Mouse (Mus musculus) lung, postnatal 36 days (tissue): ENCODE data around the gene Matn1.

ENCODE experiments used
- DNase-seq: peaks from one replicate; pipeline ENCODE4 v3.0.0; 2022; ENCODE audit warnings: mixed read lengths

The Matn1 gene

DNA sequence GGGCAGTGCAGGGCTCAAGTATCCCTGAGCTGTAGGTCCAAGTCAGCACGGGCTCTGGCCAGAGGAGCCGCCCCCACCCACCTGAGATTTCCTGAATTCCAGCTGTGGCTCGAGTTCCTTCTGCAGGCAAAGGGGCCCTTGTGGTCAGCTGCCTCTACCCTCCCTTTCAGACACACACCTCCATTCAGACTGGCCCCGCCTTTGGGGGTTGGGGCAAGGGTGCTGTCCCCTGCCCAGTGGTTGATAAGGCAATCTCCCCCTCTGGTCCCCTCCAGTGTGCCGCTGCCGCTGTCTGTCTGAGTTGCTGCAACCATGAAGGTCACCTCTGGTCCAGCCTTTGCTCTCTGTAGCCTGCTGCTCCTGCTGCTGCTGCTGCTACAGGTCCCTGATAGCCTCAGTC, at the start of gene Matn1:
TSS of gene Matn1 (plus strand) at position 274 of the 400 bp plus-strand sequence.
- DNase-seq: no peak

DNA sequence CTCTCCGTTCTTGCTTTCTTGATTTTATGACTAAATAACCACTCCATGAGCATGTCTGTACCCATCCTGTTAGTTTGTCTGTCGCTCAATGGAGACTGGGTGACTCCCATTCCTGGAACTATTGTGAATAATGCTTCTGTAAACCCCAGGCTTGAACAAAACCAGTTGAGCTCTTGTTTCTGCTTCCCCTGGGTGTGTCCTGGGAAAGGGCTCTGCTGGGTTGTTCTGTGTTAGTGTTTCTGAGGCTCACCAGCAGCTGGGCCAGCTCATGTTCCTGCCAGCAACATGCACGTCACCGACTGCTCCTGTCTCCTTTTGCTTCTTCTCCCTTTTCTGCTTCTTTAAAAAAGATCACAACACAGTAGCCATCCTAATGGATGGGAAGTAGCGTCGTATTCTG, 48.5 kb upstream of the Matn1 start:
- no peak for DNase-seq

DNA sequence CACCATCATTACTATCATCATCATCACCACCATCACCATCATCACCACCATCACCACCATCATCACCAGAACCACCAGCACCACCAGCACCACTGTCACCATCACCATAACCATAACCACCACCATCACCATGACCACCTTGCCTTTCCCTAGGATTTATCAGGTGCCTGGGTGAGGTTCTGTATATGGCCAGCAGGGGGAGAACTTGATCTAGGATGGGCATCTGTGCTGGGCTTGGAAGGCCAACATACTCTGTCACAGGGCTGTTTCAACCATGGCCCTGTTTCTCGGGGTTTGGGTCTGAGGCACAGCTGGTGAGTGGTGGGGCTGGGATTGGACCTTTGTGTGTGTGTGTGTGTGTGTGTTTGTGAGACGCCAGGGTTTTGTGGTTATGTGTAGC, 47.8 kb upstream of the Matn1 start:
- DNase-seq: peak; percentile 63

DNA sequence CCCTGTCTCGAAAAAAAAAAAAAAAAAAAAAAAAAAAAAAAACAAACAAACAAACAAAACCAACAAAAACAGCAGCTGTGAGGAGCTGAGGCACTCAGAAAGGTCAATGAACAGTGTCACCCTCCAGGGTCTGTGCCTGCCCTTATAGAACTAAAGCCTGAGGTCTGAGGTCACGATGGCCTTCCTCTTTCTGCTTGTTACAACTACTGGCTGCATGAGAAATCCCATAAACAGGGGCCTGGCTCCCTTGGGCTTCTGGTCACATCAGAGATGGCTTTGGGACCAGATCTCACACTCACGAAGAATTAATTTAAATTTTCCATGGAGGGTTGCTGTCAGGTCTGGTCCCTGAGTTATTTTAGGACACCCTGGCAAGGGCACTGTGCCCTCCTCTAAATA, 44.8 kb upstream of the Matn1 start:
- DNase-seq: no peak

DNA sequence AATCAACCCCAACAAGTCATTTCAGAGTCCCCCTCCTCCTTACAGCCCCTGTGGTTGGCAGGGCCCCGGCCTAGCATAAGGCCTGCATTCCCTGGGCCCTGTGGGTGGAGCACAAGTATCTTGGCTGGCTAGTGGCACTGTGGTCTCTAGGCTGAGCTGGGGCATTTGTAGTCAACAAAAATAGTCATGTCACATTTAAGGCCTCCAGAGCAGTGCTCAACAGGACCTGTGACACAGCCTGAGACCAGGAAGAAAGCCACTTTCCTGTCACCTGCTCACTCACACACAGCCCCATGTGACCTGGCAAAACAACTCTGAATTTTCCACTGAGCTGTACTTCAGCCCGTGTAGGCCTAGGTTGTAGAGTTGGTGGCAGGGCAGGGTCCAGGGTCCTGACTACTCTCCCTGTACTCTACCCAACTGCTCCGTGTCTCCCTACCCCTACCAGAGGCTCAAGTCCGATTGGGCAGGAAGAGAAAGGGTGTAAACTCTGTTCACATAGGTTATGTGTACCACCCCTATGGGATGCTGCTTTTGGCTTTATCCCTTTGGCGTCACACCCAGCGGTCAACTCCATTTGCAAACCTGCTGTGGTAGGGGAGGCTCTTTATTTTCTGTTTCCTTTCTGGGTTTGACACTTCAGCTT, 44.3 kb upstream of the Matn1 start:
- no peak for DNase-seq

DNA sequence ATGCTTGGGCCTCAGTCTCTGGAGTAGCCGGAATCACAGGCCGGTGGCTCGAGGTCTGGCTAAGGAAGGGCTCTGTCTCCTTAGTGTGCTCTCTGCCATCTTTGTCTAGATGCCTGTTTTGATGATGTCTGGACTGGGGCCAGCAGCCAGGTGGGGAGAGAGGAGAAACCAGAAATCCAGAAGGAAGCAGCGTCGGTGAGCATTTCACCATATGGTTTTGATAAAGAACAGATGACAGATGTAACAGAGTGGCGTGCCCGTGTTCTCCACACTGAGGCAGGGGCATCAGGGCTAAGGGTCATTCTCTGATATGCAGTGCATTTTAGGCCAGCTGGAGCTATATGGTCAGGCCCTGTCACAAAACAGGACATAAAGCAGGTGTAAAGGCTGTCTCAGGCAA, 43.4 kb upstream of the Matn1 start:
- DNase-seq: no peak

DNA sequence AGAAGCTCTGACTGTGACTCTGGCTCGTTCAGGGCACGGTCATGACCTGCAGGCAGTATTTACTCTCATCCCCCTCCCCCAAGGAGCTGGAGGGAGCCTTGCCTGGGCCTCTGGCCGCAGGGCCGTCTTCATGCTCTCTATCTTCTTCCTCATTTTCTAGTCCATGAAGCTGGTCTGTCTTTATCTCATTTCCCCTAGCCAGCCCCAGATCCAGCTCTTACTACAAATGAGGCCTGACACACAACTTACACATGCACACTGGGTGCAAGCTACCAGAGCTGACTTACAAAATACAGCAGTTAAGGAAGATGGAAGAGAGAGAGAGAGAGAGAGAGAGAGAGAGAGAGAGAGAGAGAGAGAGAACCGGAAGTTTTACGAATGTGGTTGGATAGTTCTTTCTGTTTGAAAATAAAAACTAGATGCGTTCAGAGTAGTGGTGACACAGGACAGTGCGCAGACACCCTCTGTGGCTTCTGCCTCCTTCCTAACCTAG, 41.9 kb upstream of the Matn1 start:
- no peak for DNase-seq

DNA sequence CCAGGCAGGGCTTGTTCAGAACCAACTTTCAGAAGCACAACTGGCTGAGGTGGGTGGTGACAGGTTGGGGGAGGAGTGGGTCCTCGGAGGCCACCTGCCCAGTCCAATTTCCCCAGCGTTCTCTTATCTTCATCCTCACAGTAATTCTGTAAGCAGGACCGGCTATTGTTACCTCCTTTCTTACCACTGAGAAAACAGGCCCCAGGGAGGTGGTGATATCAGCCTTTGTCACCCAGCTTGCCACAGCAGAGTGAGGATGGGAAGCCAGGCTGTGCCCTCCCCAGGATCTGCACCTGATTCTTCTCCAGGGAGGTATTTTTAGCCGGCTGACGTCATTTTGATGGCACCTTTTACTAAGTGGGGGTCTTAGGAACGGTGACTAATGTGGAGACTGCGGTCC, 39.2 kb upstream of the Matn1 start:
- DNase-seq: no peak

DNA sequence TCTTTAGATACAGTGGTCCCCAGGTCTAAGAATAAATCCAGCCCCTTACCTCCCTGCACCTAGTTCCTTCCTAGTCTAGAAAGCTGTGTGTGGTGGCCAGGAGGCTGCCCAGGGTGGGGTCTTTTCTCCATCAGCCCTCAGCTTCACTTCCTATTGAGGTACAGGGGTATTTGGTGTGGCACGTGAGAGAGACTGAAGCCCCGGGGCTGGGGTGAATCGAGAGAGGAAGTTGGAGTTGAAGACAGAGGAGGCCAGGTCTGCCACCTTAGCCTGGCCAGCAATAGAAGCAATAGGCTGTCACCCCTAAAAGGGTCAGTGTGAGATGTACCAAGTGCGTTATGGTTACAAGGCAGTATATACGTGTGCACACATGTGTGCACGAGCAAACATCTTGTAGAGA, 38.3 kb upstream of the Matn1 start:
- DNase-seq: no peak

DNA sequence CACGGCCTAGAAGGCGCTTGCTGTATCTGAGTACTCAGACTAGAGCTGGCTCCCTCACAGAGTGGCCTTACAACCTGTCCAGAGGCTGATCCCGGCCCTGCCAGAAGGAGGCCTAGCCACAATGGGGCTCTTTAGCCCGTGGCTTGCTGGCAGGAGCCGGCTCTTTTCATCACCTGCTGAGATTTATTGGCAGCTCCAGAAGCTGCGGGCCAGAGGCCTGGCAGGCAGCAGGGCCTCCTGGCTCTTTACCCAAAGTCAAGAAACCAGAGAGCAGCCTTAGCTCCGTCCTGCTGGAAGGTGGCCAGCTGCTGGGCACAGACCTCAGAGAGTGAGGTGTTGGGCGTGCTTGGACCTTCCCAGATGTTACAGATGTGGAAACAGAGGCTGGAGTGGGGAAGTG, 37.9 kb upstream of the Matn1 start:
- DNase-seq: no peak

DNA sequence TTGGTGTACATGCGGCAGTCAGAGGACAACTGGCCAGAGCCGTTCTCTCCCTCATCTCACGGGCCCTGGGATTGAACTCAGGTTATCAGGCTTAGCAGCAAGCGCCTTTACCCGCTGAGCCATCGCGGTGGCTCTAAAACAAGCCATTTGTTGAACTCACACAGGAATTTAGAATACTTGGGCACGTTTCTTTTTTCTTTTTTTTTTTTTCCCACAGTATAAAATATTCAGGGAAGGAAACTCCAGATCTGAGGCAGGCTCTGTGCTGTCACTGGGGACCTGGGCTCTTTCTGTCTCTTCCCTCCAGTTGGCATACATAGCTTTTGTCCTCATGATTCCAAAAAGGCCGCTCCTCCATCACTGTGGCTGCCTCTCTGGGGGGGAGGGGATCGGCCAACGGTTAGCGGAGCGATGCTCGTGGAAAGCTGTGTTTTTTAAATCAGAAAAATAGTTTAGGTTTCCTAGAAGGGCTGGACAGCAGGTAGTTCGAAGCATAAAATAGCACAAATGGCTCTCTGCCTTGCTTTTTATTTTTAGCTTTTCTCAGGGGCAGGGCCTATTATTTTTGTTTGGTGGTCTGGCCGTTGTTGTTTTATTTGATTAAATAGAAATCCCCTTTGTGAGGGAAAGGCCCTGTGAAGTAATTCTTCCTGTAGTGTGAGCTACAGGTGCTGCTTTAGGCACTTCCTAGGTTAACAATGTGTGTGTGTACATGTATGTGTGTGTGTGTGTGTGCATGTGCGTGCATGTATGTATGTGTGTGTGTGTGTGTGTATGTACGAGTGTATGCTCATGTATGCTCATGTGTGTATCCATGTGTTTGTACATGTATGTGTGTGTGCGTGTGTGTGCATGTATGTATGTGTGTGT, 36.8 kb upstream of the Matn1 start:
- DNase-seq: no peak

DNA sequence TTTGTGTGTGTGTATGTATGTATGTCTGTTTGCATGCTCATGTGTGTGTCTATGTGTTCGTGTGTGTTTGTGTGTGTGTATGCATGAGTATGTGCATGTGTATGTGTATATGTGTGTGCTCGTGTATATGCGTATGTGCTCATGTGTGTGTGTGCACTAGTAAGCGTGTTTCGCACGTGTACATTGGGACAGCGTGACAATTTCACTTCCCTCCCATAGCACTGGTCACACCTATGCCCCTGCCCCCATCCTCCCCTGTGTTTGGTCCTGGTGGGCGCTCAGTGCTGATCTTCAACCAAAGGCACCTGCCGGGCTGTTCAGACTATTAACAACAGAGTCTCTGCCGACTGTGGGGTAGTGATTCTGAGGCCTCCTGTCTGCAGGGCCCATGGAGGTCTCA, 36.1 kb upstream of the Matn1 start:
- no peak for DNase-seq

DNA sequence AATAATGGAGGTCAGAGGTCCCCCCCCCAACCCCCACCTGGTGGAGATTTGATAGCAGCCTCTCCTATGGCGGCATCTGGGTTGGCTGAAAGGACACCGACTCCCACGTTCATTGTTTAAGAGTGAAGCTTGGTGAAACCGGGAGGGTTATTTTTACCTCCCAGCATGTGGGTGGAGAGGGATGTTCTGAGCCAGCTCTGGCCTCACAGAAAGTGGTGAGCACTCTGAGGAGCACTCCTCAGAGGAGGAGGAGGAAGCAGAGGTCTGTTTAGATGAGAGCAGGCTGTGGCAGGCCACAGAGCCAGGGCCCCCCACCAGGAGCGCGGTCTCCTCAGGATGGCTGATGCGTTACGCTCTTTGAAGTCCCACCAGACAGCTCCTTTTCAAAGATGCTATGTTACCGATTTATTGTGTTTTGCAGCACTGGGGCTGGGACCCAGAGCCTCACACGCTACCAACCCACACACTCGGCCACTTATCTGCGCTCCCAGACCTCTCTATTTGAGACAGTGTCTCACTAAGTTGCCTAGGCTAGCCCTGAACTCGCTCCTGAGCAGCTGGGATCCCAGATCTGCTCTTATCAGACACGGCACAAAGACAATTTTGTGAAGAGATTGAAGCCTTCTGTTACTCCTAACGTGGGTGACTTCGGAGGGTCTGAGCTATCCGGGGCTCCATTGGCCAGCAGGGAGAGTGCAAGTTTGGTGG, 34.9 kb upstream of the Matn1 start:
- DNase-seq: no peak

DNA sequence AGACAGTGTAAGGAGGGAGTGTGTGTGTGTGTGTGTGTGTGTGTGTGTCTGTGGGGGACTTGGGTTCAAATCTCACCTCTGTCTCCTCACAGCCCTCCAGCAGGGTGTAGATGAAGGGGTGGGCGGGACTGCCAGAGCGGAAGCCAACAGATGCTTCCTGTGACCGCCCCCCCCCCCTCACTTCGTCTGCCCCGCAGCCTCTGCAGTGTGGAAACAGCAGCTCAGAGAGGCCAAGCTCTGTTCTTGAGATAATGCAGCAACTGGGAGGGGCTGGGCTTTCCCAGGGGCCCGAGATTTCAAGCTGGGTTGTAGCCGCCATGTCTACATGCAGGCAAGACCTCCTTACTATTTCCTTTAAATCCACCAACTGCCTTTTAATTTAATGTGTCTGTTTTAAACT, 33.5 kb upstream of the Matn1 start:
- DNase-seq: no peak

DNA sequence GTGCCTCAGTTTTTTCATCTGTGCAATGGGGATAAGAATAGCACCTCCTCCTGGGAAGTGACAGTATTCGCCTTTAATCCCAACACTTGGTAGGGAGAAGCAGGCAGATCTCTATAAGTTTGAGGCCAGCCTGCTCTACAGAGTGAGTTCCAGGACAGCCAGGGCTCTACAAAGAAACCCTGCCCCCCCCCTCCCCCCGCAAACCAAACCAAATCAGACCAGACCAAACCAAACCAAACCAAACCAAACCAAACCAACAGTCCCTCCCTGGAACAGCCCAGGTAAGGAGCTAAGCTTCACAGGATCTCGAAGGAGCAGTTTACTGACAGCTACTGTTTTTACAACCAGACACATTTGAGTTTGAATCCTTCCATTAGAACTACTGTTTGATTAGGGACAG, 31.6 kb upstream of the Matn1 start:
- no peak for DNase-seq

DNA sequence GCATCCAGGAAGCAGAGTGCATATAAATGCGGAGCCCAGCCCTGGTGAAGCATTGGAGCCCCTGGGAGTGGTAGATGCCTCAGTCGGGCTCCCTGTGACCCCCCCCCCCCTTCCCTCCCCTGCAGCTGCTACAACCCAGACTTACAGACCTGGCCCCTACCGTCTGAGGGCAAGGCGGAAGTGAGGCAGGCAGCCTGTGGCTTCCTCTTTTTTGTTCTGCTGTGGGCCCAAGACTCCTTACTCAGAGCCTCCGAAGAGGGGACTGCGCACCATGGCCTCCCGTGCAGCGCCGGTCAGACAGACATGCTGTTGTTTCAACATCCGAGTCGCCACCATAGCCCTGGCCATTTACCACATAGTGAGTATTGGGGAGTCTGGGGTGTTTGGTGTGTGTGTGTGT, 31.1 kb upstream of the Matn1 start, which contains the start of gene Laptm5:
TSS of gene Laptm5 (plus strand) at position 49 of the 400 bp plus-strand sequence.
- peak; percentile 64 for DNase-seq

DNA sequence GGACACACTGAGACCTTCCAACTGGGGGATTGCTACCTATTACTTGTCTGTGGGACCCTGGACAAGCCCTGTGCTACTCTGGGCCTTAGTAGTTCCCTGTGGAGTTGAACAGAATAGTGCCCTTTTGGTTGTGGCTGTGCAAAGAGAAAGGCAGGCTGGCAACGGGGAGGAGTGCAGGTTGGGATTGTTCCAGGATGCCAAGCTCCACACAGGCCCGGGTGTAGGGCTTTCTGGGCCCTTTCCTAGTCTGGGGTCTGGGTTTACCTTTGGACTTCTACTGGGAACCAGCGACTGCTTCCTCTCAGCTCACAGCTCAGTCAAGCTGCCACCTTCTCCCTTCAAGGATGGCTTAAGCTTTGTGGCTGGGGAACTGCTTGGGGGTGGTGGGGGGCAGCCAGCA, 30.7 kb upstream of the Matn1 start:
- DNase-seq: no peak

DNA sequence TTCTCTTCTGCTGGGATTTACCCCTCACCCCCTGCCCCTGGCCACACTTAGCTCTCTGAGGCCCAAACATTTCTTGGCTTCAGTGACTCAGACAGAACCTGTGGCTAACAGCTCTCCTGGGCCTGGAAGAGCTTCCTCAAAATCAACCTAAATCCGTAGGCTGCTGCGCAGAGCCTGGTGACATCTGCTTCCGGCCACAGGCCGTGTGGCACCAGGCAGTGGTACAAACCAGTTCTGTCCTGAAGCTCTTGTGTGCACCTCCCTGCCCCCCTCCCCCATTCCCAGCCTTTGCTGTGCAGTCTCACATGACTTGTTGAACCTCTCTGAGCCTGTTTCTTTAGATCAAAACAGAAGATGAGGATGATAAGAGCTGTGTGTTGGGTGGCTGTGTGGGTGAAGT, 30.2 kb upstream of the Matn1 start:
- peak; percentile 61 for DNase-seq

DNA sequence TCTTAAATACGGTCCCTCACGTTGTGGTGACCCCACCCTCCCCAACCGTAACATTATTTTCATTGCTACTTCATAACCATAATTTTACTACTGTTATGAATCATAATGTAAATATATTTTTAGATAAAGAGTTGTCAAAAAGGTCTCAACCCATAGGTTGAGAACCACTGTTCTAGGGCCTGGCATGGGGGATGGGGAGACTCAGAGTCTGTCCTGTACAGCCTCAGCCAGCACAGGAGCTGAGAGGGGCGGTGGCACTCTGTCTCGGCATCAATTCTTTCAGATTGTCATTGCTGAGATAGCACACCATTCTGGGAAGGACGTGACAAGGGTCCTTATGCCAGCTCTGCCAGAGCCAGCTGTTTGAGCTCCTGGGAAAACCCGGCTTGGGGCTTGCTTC, 29.7 kb upstream of the Matn1 start:
- no peak for DNase-seq

DNA sequence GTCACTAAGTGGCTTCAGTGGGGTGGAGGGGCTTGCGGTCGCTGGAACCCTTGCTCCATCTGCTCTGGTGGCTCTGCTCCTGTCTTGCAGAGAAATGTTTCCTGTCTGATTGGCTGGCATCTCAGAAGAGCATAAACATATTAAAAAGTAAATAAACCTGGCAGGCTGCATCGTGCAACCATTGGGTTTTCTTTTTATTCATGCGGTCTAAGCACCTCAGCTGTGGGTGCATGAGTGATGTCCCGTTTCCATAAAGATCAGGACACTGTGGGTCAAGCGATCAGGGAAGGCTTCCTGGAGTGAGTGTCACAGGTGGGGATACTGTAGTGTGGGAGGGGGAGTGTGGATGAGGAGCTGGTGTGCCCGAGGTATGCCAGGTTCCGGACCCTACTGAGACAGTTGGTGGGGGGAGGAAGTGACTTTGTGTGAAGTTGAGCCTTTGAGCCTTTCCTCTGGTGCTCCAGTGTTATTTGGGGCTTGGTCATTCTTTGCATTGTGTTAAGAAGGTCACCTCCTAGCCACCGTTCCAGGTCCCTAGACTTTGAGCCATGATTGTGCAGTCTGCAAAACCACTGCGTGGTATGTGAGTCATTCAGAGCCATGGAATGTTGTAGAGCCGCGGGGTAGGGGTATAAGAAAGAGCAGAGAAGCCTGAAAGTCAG, 29.0 kb upstream of the Matn1 start:
- no peak for DNase-seq

DNA sequence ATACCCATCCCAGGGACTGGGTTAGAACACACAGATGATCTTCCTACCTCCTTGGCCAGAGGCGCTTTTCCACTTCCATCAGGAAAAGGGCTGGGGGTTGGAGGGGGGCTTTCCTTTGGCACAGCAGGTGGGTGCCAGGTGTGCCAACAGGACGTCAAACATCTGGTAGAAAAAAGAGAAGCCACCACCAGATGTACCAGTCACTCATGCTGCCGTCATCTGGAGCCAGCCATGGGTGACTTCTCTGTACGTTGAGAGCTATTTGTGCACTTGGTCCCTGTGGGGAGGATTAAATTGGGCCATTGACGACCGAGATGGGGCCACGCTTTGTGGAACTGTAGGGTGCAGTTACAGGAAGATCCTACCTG, 28.5 kb upstream of the Matn1 start:
- no peak for DNase-seq

DNA sequence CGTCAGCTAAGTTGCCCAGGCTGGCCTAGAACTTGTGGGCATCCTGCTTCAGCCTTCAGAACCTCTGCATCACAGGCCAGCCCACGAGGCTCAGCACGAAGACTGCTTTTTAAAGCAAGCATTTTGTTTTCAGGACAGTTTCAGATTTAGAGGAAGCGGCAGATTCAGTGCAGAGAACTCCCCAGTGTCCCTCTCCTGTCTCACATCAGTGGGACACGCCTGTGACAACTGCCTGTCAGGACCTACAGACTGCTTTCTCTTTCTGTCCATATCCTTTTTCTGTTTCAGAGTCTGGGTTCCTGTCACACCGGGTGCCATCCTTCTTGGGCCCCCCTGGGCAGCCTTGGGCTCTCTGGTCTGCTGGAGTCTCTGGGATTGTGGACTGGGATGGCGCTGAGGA, 27.5 kb upstream of the Matn1 start:
- DNase-seq: no peak

DNA sequence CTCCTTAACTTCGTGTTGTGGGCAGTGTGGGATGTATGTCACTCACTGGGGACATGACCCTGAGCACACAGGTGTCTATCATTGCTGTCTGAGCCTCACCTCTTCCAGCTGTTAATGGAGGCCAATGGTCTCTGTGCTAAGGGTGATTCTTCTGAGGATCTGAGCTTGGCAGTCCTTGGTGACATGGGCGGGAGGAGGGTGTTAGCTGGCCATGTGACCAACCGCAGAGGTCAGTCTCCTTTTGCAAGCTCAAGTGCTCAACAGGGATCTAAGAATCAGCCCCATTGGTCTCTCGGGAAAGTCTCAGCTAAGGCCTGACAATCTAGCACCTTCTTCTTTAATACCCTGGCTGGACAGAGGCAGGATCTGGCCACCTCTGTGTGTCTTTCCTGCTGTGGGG, 26.6 kb upstream of the Matn1 start:
- peak; percentile 57 for DNase-seq
